Mouse (Mus musculus) heart, embryonic 11.5 days (tissue): Measurements from ENCODE around the gene Pou2f1. TPM values are rescaled to one million over a fixed set of nuclear protein-coding genes. Genes with fewer than 3 reads are reported as not detected.
A peak's percentile ranks its signal among the peaks of the same experiment; 100 is the strongest.

ENCODE experiments used
- ATAC-seq: fragments of 200-750 bp; cut with Nextera tagmentation; replicated peaks from 2 replicates; pipeline ENCODE4 v1.8.0; 2017; ENCODE audit warnings: moderate library complexity; ENCODE audit not compliant: insufficient number of reproducible peaks, low FRiP score, low TSS enrichment
- H3K27ac ChIP-seq: fragments of 300-500 bp; sonication (generic); 2 replicates; pipeline ENCODE4 v1.5.1; 2014; ENCODE audit warnings: mild to moderate bottlenecking, low read depth, low read length
- H3K27me3 ChIP-seq: fragments of 300-500 bp; sonication (generic); 2 replicates; pipeline ENCODE4 v1.6.1; 2014; ENCODE audit warnings: mild to moderate bottlenecking, low read length, mixed read lengths; ENCODE audit not compliant: control insufficient read depth, insufficient read depth
- H3K36me3 ChIP-seq: fragments of 300-500 bp; sonication (generic); 2 replicates; pipeline ENCODE4 v1.6.1; 2014; ENCODE audit warnings: mild to moderate bottlenecking, low read length, moderate library complexity, mixed read lengths; ENCODE audit not compliant: control insufficient read depth, insufficient read depth
- H3K4me1 ChIP-seq: fragments of 300-500 bp; sonication (generic); 2 replicates; pipeline ENCODE4 v1.6.1; 2014; ENCODE audit warnings: low read length; ENCODE audit not compliant: control insufficient read depth, insufficient read depth
- H3K4me2 ChIP-seq: fragments of 300-500 bp; sonication (generic); 2 replicates; pipeline ENCODE4 v1.6.1; 2014; ENCODE audit warnings: mild to moderate bottlenecking, moderate library complexity
- H3K4me3 ChIP-seq: fragments of 300-500 bp; sonication (generic); 2 replicates; pipeline ENCODE4 v1.5.1; 2014; ENCODE audit warnings: low read depth, low read length
- H3K9ac ChIP-seq: fragments of 300-500 bp; sonication (generic); 2 replicates; pipeline ENCODE4 v1.6.1; 2014; ENCODE audit warnings: mild to moderate bottlenecking, low read depth, low read length, moderate library complexity
- H3K9me3 ChIP-seq: fragments of 300-500 bp; sonication (generic); replicated peaks from 2 replicates; pipeline ENCODE4 v1.6.1; 2016; ENCODE audit warnings: low read length; ENCODE audit not compliant: control insufficient read depth
- WGBS: fragments of 180-500 bp; shearing (Covaris S2); extraction: QIAGEN DNeasy Blood & Tissue Kit; methylation state at CpG from one replicate; pipeline ENCODE4 v1.1.7; 2014; ENCODE audit not compliant: insufficient replicate concordance; 5-methylcytosine and 5-hydroxymethylcytosine counted together
- polyA plus RNA-seq: library from polyadenylated mRNA; unstranded; fragments of >200 nt; fragmentation: Nextera tagmentation; extraction: Ambion mirVana; gene quantifications from 2 replicates; pipeline ENCODE4 v1.2.1, GENCODE M21; 2014

The Pou2f1 gene
- polyA plus RNA-seq, 1 experiment from 2014 or later, result 16.7 TPM

- Histone ChIP-seq H3K9me3 (no peaks in the 10 kb centered on the region), H3K4me2 (no peak overlapping the region), H3K27me3 (no peaks in the 10 kb centered on the region), H3K9ac (no peak overlapping the region), H3K4me1 (no peaks in the 10 kb centered on the region), H3K36me3 (no peaks in the 10 kb centered on the region), H3K4me3 (no peak overlapping the region), H3K27ac (no peak overlapping the region)
- WGBS, result 83% methylated on average over 5 of the region's 5 CpGs
- no peak for ATAC-seq
Observed at GRCm38 (mm10) chr1:166008634-166009350, 6.3 kb upstream of the Pou2f1 start.

- Histone ChIP-seq H3K9me3 (no peaks in the 10 kb centered on the region), H3K9ac (no peak overlapping the region), H3K4me3 (no peak overlapping the region), H3K4me1 (no peaks in the 10 kb centered on the region), H3K27ac (no peak overlapping the region), H3K27me3 (no peaks in the 10 kb centered on the region), H3K36me3 (no peaks in the 10 kb centered on the region), H3K4me2 (no peak overlapping the region)
- no peak for ATAC-seq
- 54% methylated on average over 3 of the region's 3 CpGs for WGBS
Observed at GRCm38 (mm10) chr1:166007026-166007425, 4.5 kb upstream of the Pou2f1 start.

GRCm38 (mm10) chr1:166003181-166004022 lies 924 bp upstream of the Pou2f1 start:
- ATAC-seq, result peak; percentile 85
- peak overlapping the region; percentile 69 for H3K4me2 ChIP-seq
- peak overlapping the region; percentile 95 for H3K4me3 ChIP-seq
- H3K27me3 ChIP-seq, result no peaks in the 10 kb centered on the region
- H3K9me3 ChIP-seq, result no peaks in the 10 kb centered on the region
- H3K36me3 ChIP-seq, result no peaks in the 10 kb centered on the region
- WGBS, result under 1% methylated on average over 61 of the region's 61 CpGs
- peaks cover 13% of the 10 kb centered on the region for H3K4me1 ChIP-seq
- H3K27ac ChIP-seq, result peak overlapping the region; percentile 71
- peak overlapping the region; percentile 62; the same call in 1 of the 2 replicates for H3K9ac ChIP-seq

- WGBS, result 1% methylated on average over 52 of the region's 70 CpGs
- Histone ChIP-seq H3K4me1 (peaks cover 21% of the 10 kb centered on the region), H3K4me3 (peak overlapping the region; percentile 95), H3K27ac (peak overlapping the region; percentile 86), H3K4me2 (peak overlapping the region; percentile 75), H3K36me3 (no peaks in the 10 kb centered on the region), H3K27me3 (no peaks in the 10 kb centered on the region), H3K9ac (peak overlapping the region; percentile 96), H3K9me3 (no peaks in the 10 kb centered on the region)
- peak; percentile 11 for ATAC-seq
Observed at GRCm38 (mm10) chr1:166001904-166002489, 481 bp downstream of the Pou2f1 start.

GRCm38 (mm10) chr1:166001121-166001903 lies 1.2 kb downstream of the Pou2f1 start:
- no peaks in the 10 kb centered on the region for H3K9me3 ChIP-seq
- peak overlapping the region; percentile 95 for H3K4me3 ChIP-seq
- H3K27ac ChIP-seq, result peak overlapping the region; percentile 86
- 2% methylated on average over 48 of the region's 48 CpGs for WGBS
- H3K27me3 ChIP-seq, result no peaks in the 10 kb centered on the region
- peak overlapping the region; percentile 75 for H3K4me2 ChIP-seq
- 0 out of 2 replicates have a peak, but pooled peaks have one; percentile 6 for ATAC-seq
- no peaks in the 10 kb centered on the region for H3K36me3 ChIP-seq
- peak overlapping the region; percentile 96 for H3K9ac ChIP-seq
- peaks cover 21% of the 10 kb centered on the region for H3K4me1 ChIP-seq

- Histone ChIP-seq H3K9me3 (no peaks in the 10 kb centered on the region), H3K36me3 (no peaks in the 10 kb centered on the region), H3K9ac (peak overlapping the region; percentile 96), H3K4me1 (peaks cover 27% of the 10 kb centered on the region), H3K27ac (peak overlapping the region; percentile 86), H3K4me3 (peak overlapping the region; percentile 95), H3K4me2 (peak overlapping the region; percentile 75), H3K27me3 (no peaks in the 10 kb centered on the region)
- WGBS, result 22% methylated on average over 7 of the region's 7 CpGs
- no peak for ATAC-seq
Observed at GRCm38 (mm10) chr1:166000601-166001120, 1.8 kb downstream of the Pou2f1 start.

GRCm38 (mm10) chr1:165999709-166000108 lies 2.8 kb downstream of the Pou2f1 start:
- Histone ChIP-seq H3K27me3 (no peaks in the 10 kb centered on the region), H3K36me3 (no peaks in the 10 kb centered on the region), H3K4me3 (no peak overlapping the region), H3K4me1 (peaks cover 27% of the 10 kb centered on the region), H3K9ac (no peak overlapping the region), H3K27ac (no peak overlapping the region), H3K4me2 (no peak overlapping the region), H3K9me3 (no peaks in the 10 kb centered on the region)
- 83% methylated on average over 1 of the region's 1 CpGs for WGBS
- ATAC-seq, result no peak

- no peaks in the 10 kb centered on the region for H3K36me3 ChIP-seq
- H3K9me3 ChIP-seq, result no peaks in the 10 kb centered on the region
- no peak overlapping the region for H3K4me2 ChIP-seq
- H3K27ac ChIP-seq, result no peak overlapping the region
- H3K27me3 ChIP-seq, result no peaks in the 10 kb centered on the region
- no peak overlapping the region for H3K4me3 ChIP-seq
- peaks cover 37% of the 10 kb centered on the region for H3K4me1 ChIP-seq
- WGBS, result 92% methylated on average over 7 of the region's 7 CpGs
- no peak for ATAC-seq
- no peak overlapping the region for H3K9ac ChIP-seq
Observed at GRCm38 (mm10) chr1:165995661-165996055, 6.8 kb downstream of the Pou2f1 start.
